Mouse (Mus musculus) brain, embryonic 14.5 days (tissue): Measurements from ENCODE around the gene Cdc16. TPM values are rescaled to one million over a fixed set of nuclear protein-coding genes. Genes with fewer than 3 reads are reported as not detected.
"Not testable (repeated sequence)": the region's sequence is repeated elsewhere in the genome, so short reads cannot be mapped to it uniquely, and the experiment has no call there.

Experiments
- DNase-seq: peaks from one replicate; pipeline ENCODE4 v3.0.0-alpha.2; 2011; ENCODE audit warnings: low read depth
- CTCF ChIP-seq: fragments of 200-500 bp; IDR thresholded peaks from 2 replicates; pipeline ENCODE4 v1.5.1; 2012; ENCODE audit warnings: inconsistent platforms, mild to moderate bottlenecking, moderate library complexity, borderline replicate concordance; ENCODE audit not compliant: insufficient read depth, insufficient read length; ENCODE audit errors: extremely low read depth
- POLR2A ChIP-seq: fragments of 200-500 bp; IDR thresholded peaks from 2 replicates; pipeline ENCODE4 v1.6.1; 2012; ENCODE audit warnings: mild to moderate bottlenecking, inconsistent platforms, borderline replicate concordance; ENCODE audit not compliant: poor library complexity, insufficient read depth, insufficient read length, severe bottlenecking; ENCODE audit errors: extremely low read depth
- polyA plus RNA-seq: library from polyadenylated mRNA; depleted of rRNA; stranded (reverse); fragments of >200 nt; gene quantifications from 2 replicates; pipeline ENCODE4 v1.2.3, GENCODE M21; 2012; rRNA removed

The Cdc16 gene
- 123 and 136 TPM in 2 replicates for polyA plus RNA-seq

- peak; percentile 93 for TF ChIP-seq POLR2A
- no peak for TF ChIP-seq CTCF
- DNase-seq = peak; percentile 96
Measured at GRCm38 (mm10) chr8:13756982-13757804, at the start of gene Cdc16. Gene Cdc16 (plus strand): TSS chr8:13757676.

- TF ChIP-seq CTCF = no peak
- TF ChIP-seq POLR2A = no peak
- DNase-seq = no peak
Measured at GRCm38 (mm10) chr8:13708514-13708913, 49.0 kb upstream of the Cdc16 start.

- no peak for DNase-seq
- TF ChIP-seq CTCF (no peak), POLR2A (no peak)
Measured at GRCm38 (mm10) chr8:13718980-13719379, 38.5 kb upstream of the Cdc16 start.

- peak; percentile 62 for DNase-seq
- TF ChIP-seq POLR2A (no peak), CTCF (peak; percentile 49; the same call in 1 of the 2 replicates)
Measured at GRCm38 (mm10) chr8:13725722-13726121, 31.8 kb upstream of the Cdc16 start.

- TF ChIP-seq POLR2A (no peak), CTCF (no peak)
- peak; percentile 13 for DNase-seq
Measured at GRCm38 (mm10) chr8:13727469-13728094, 29.9 kb upstream of the Cdc16 start.

GRCm38 (mm10) chr8:13740323-13740770 lies 17.1 kb upstream of the Cdc16 start:
- DNase-seq = peak; percentile 4
- TF ChIP-seq POLR2A (no peak), CTCF (no peak)

GRCm38 (mm10) chr8:13740817-13741613 lies 16.5 kb upstream of the Cdc16 start:
- TF ChIP-seq CTCF (no peak), POLR2A (no peak)
- no peak for DNase-seq

GRCm38 (mm10) chr8:13746212-13746611 lies 11.3 kb upstream of the Cdc16 start:
- not testable (repeated sequence) for DNase-seq

GRCm38 (mm10) chr8:13747626-13748025 lies 9.8 kb upstream of the Cdc16 start:
- TF ChIP-seq POLR2A = no peak
- TF ChIP-seq CTCF = no peak
- DNase-seq = no peak

GRCm38 (mm10) chr8:13753680-13754079 lies 3.8 kb upstream of the Cdc16 start:
- TF ChIP-seq CTCF = peak; percentile 75; the same call in 1 of the 2 replicates
- TF ChIP-seq POLR2A = no peak

GRCm38 (mm10) chr8:13756480-13756879 lies 996 bp upstream of the Cdc16 start:
- DNase-seq = peak; percentile 9
- TF ChIP-seq POLR2A (no peak), CTCF (no peak)

More at GRCm38 (mm10) chr8:13753680-13754079, 3.8 kb upstream of the Cdc16 start:
- DNase-seq = peak; percentile 62
